ENCODE assay signal across 9 mouse cellular contexts in genomic region chr4:125122431-125123278, GRCm38 (mm10). TPM values are rescaled to one million over a fixed set of nuclear protein-coding genes. Genes with fewer than 3 reads are reported as not detected.
A peak's percentile ranks its signal among the peaks of the same experiment; 100 is the strongest.
DNase-seq lines count a peak whose midpoint lies in the region; ATAC-seq and TF ChIP-seq lines count a peak whose summit lies in the region.
"Had no signal": no experiment of that assay in that cellular context is flagged by ENCODE, and none has a peak within 500 bp of the region (broad histone marks: within the 10 kb centered on the region; RNA-seq: fewer than 3 reads in every experiment).

No protein-coding gene starts in this region.

- peak; percentile 8 for ATAC-seq in granulocyte monocyte progenitor cell, adult 5-6 weeks (replicated peaks; ENCODE audit: poor library complexity, severe bottlenecking)
- peak; percentile 8; the same call in 1 of the 2 replicates for ATAC-seq in megakaryocyte, adult 5-6 weeks (ENCODE audit: poor library complexity, severe bottlenecking)
- ATAC-seq in forebrain, embryonic 13.5 days = no peak

- H3K36me3 ChIP-seq in E14TG2a.4 (ENCODE audit: insufficient read depth, low read length) = peaks cover 78% of the 10 kb centered on the region
- H3K36me3 ChIP-seq in forebrain, embryonic 13.5 days (ENCODE audit: poor library complexity, severe bottlenecking) = no peaks in the 10 kb centered on the region

- H3K4me3 ChIP-seq in E14TG2a.4 (replicated peaks; ENCODE audit: low read length) = peak overlapping the region; percentile 91
- no peak overlapping the region for H3K4me3 ChIP-seq in forebrain, embryonic 13.5 days

- no peak overlapping the region for H3K9ac ChIP-seq in forebrain, embryonic 13.5 days

- no peaks in the 10 kb centered on the region for H3K9me3 ChIP-seq in E14TG2a.4 (ENCODE audit: low read length)
- no peaks in the 10 kb centered on the region for H3K9me3 ChIP-seq in forebrain, embryonic 13.5 days (replicated peaks)

- peaks cover 98% of the 10 kb centered on the region for H3K4me1 ChIP-seq in E14TG2a.4 (replicated peaks; ENCODE audit: low read depth, low read length)
- peaks cover 13% of the 10 kb centered on the region for H3K4me1 ChIP-seq in forebrain, embryonic 13.5 days

- no peak overlapping the region for H3K4me2 ChIP-seq in forebrain, embryonic 13.5 days

- WGBS in forebrain, embryonic 13.5 days = 22% methylated on average over 16 of the region's 16 CpGs

- TF ChIP-seq CTCF in E14TG2a.4 (conservative IDR thresholded peaks at IDR 0.05; ENCODE audit: low read length) = no peak

- H3K27ac ChIP-seq in forebrain, embryonic 13.5 days = no peak overlapping the region

- peak; percentile 98 for DNase-seq in adipocyte (ENCODE audit: low spot score)
- DNase-seq in kidney, postnatal 10 days = peak; percentile 77
- DNase-seq in yolk sac, embryonic 10.5 days (ENCODE audit: low spot score) = peak; percentile 65
- DNase-seq in left cerebral cortex, adult 9 months (ENCODE audit: low spot score in 2 of 2) = no peak

- peaks cover 9% of the 10 kb centered on the region; the same call in 1 of the 2 replicates for H3K27me3 ChIP-seq in E14TG2a.4 (ENCODE audit: insufficient read depth, low read length)
- peaks cover 18% of the 10 kb centered on the region for H3K27me3 ChIP-seq in forebrain, embryonic 13.5 days

RNA-seq across cellular contexts. Expression of gene Zc3h12a, which starts 5.0 kb away (rescaled TPM):
- total RNA-seq in granulocyte monocyte progenitor cell, adult 5-6 weeks (2014; fragmentation: Nextera tagmentation) = 11.4 and 12.1 TPM in 2 replicates
- total RNA-seq in granulocyte monocyte progenitor cell, adult 5-6 weeks (2017) = 2.6 and 2.8 TPM in 2 replicates
- 10.4 and 11.1 TPM in 2 replicates for total RNA-seq in megakaryocyte, adult 5-6 weeks (2015)
- total RNA-seq in megakaryocyte, adult 5-6 weeks (2017) = 3.9 and 5.9 TPM in 2 replicates
- polyA plus RNA-seq in forebrain, embryonic 13.5 days (2015; fragmentation: Nextera tagmentation; extraction: Ambion mirVana) = 0.15 TPM in 1 of 2 replicates, not detected in the other

RNA-seq across cellular contexts. Expression of gene Meaf6, which starts 37.7 kb away (rescaled TPM):
- 53.2 and 99.6 TPM in 2 replicates for total RNA-seq in granulocyte monocyte progenitor cell, adult 5-6 weeks (2014; fragmentation: Nextera tagmentation)
- 42.4 and 52.9 TPM in 2 replicates for total RNA-seq in granulocyte monocyte progenitor cell, adult 5-6 weeks (2017)
- total RNA-seq in megakaryocyte, adult 5-6 weeks (2015) = 40.2 and 45.5 TPM in 2 replicates
- total RNA-seq in megakaryocyte, adult 5-6 weeks (2017) = 45.6 and 49.1 TPM in 2 replicates
- polyA plus RNA-seq in forebrain, embryonic 13.5 days (2015; fragmentation: Nextera tagmentation; extraction: Ambion mirVana) = 146 and 148 TPM in 2 replicates

RNA-seq across cellular contexts. Expression of gene Snip1, which starts 56.2 kb away (rescaled TPM):
- total RNA-seq in granulocyte monocyte progenitor cell, adult 5-6 weeks (2014; fragmentation: Nextera tagmentation) = 23.9 and 28.5 TPM in 2 replicates
- 28.5 and 30.5 TPM in 2 replicates for total RNA-seq in granulocyte monocyte progenitor cell, adult 5-6 weeks (2017)
- 24.1 and 27.0 TPM in 2 replicates for total RNA-seq in megakaryocyte, adult 5-6 weeks (2015)
- 23.2 and 27.0 TPM in 2 replicates for total RNA-seq in megakaryocyte, adult 5-6 weeks (2017)
- 27.1 and 29.1 TPM in 2 replicates for polyA plus RNA-seq in forebrain, embryonic 13.5 days (2015; fragmentation: Nextera tagmentation; extraction: Ambion mirVana)

RNA-seq across cellular contexts. Expression of gene Dnali1, which starts 57.2 kb away (rescaled TPM):
- not detected in 2 replicates for total RNA-seq in granulocyte monocyte progenitor cell, adult 5-6 weeks (2014; fragmentation: Nextera tagmentation)
- not detected in 2 replicates for total RNA-seq in granulocyte monocyte progenitor cell, adult 5-6 weeks (2017)
- not detected in 2 replicates for total RNA-seq in megakaryocyte, adult 5-6 weeks (2015)
- not detected in 2 replicates for total RNA-seq in megakaryocyte, adult 5-6 weeks (2017)
- 0.52 and 1.2 TPM in 2 replicates for polyA plus RNA-seq in forebrain, embryonic 13.5 days (2015; fragmentation: Nextera tagmentation; extraction: Ambion mirVana)
- total RNA-seq: gastrocnemius, postnatal 4 days had no signal

Comparison
In these comparisons a context has a peak if more than half of its experiments do, and no peak if none do; other contexts are left out.
1. DNase-seq: peak in adipocyte (single experiment), kidney, postnatal 10 days (single experiment) and yolk sac, embryonic 10.5 days (single experiment); none in left cerebral cortex, adult 9 months (0 of 2).